Mouse (Mus musculus): ENCODE measurements at regions not wholly inside any gene's neighbourhood (a gene's known extent, or its start where the extent isn't known, plus 50 kb on each side); places are given as distances from the start of the nearest gene placed in this dataset.

DNA sequence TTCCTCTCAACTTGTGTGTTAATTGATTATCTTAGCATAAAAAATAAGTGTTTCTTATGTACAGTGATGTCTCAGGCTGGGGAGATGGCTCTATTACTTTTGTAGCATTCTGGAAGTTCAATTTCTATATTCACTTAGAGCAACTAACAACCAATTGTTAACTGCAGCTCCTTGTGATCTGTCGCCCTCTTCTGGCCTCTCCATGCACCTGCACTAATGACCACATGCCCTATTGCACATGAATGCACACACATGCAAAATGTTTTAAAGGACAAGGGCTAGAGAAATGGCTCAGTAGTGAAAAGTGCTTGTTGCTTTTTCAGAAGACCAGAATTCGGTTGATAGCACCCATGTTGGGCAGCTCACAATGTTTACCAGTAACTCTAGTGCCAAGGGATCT, 629.1 kb upstream of the Dpp10 start:
- peak; percentile 7 for DNase-seq (ENCODE audit: low spot score)

DNA sequence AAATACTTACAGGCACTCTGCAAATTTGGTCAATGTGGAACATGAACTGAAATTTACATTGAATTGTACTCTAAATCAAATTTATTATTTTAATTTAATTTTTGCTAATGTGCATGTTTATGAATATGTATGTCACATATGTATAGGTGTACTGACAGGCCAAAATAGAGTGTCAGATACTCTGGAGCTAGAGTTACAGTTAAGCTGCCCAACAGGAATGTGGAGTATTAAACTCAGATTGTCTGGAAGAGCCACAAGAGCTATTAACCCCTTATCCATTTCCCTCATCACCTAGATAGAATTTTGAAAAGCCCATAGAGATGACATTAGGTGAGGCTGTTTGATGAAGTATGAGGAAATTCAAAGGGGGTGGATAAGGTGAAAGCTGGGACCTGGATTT, 607.5 kb upstream of the Dpp10 start:
- no peak for DNase-seq (ENCODE audit: low spot score)

DNA sequence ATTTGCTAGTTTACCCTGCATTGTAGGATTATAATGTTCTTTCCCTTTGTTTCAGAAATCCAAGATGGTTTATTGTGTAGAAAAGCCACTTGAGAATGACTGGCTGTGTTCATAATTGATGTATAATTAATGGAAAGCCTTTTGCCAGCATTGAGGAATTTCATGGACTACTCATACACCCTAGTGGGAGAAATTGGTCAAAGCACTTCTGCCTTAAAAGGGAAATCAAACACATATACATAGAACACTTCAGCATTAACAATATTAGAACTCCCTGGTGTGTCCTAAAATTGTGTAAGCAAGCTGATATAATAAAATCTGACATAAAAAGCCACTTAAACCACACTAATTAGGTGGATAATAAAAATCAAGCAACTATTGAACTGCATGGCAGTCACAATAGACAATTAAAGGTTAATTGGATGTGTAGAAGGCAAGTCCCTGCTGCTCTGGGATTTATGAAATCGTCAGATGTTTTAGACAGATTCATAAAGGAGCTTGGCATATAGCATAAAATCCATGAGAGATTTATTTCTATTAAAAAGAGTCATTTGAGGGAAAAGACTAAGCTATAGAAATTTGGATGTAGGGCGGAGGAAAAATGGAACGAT, 607.0 kb upstream of the Dpp10 start:
- no peak for DNase-seq (ENCODE audit: low spot score)

DNA sequence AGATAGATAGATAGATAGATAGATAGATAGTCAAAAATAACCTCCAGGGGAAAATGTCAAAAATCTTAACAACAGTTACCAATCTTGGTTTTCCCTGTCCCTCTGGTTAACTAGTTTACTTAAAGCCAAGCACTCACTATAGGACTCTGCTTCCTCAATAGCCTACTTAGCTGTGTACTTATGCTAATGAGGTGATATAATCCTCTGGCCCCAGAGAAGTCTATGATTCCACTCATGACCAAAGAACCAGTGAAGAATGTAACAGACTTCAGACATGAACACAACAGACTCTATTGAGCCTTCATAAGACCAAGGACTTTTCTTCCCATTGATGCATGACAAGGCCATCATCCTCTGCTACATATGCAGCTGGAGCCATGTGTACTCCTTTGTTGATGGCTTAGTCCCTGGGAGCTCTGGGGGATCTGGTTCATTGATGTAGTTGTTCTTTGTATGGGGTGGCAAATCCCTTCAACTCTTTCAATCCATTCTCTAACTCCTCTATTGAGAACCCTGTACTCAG, 589.9 kb upstream of the Dpp10 start:
- DNase-seq (ENCODE audit: low spot score), result no peak

DNA sequence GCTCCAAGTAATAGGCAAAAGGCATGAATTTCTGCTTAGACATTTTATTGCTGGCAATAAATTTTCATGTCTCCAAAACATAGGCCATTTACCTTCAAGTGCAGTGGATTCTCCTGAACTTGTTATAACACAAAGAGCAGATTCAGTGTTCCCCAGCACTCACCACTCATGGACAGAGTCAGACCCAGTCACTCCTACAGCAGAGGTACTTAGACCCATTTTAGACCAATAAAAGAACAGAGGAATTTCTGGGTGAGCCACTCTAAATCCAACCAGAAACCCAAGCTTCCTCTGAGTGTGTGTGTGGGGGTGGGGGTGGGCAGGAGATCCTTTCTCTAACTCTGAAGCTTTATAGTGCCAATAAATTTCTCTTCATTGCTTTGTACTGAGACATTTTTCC, 584.7 kb upstream of the Dpp10 start:
- no peak for DNase-seq (ENCODE audit: low spot score)

DNA sequence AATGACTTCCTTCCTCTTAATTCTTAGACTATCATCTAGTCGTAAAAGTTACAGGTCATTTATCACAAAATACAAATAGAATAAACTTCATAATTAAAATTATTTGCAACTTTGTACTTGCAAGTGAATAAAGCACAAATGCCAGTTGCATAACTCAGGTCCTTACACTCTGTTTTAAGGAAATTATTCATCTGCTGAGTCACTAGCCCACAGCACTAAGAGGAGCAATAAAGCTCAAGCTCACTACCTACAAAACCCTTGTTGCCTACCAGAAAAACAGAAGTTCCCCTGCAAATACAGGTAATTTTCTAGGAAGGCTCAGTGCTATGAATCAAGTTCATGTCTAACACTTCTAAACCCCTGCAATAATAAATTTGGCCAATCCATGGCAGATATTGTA, 539.3 kb upstream of the Dpp10 start:
- DNase-seq (ENCODE audit: low spot score), result no peak
